Mouse (Mus musculus): Measurements from ENCODE around the gene Tmem108. TPM values are rescaled to one million over a fixed set of nuclear protein-coding genes. Genes with fewer than 3 reads are reported as not detected.

Gene Tmem108
- polyA plus RNA-seq, 2 experiments from 2014 or later, result 1.0 to 3.2 TPM

GRCm38 (mm10) chr9:103720021-103720420 is 41.6 kb downstream of the Tmem108 start:
- ATAC-seq, result no peak

DNA sequence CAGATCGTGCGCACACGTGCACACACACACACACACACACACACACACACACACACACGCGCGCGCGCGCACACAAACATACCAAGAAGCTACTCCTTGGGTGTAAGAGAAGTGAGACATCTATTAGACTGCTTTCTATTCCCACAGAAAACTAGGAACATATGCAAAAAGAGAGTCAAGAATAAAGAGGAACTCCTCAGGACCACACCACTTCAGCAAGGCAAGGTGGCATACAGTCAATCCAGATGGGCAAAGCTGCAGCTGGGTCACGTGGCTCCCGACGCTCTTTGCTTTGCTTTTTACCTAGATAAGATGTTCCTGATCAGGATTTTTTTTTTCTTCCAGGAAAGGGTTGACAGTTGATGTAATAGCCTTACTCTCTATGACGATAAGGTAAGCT is 45.6 kb downstream of the Tmem108 start:
- ATAC-seq, result no peak

GRCm38 (mm10) chr9:103715352-103715751 is 46.3 kb downstream of the Tmem108 start:
- no peak for ATAC-seq

GRCm38 (mm10) chr9:103713230-103713629 is 48.4 kb downstream of the Tmem108 start:
- no peak for ATAC-seq

- no peak for ATAC-seq
Observed at GRCm38 (mm10) chr9:103712711-103713110, 48.9 kb downstream of the Tmem108 start.

DNA sequence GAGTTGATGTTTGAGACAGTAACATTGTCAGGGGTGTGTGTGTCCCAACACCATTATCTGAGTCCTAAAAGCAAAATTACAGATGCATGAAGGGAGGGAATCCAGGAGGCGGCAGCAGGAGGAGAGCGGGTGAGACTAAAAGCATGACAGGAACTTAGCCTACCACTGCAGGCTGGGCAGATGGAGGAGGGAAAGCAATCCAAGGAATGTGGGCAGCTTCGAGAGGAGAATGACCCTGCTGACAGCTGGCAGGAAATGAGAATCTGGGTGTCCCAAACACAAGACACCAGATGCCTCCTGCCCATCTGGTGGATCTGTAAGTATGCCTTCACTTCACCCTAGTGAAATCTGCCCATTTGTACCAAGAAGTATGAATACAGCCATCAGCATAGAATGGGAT is 51.9 kb downstream of the Tmem108 start:
- no peak for ATAC-seq

GRCm38 (mm10) chr9:103708514-103709173 is 53.0 kb downstream of the Tmem108 start:
- ATAC-seq, result peak; percentile 17

DNA sequence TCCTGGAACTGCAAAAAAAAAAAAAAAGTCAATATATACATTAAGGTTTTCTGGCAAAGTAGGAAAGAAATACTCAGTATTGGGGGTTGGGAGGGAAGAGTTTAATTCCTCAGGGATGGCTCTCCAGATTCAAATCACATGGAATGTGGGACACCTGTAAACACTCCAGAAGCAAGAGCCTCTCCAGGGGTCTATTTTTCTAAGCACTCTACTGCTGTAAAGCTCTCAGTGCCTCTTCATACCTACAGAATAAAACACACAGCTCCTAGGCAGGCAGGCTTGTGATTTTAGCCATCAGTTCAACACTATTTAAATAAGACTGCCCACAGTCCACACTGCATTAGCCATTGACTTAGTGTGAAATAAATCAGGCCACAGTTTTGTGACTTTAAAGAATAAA is 53.8 kb downstream of the Tmem108 start:
- no peak for ATAC-seq

DNA sequence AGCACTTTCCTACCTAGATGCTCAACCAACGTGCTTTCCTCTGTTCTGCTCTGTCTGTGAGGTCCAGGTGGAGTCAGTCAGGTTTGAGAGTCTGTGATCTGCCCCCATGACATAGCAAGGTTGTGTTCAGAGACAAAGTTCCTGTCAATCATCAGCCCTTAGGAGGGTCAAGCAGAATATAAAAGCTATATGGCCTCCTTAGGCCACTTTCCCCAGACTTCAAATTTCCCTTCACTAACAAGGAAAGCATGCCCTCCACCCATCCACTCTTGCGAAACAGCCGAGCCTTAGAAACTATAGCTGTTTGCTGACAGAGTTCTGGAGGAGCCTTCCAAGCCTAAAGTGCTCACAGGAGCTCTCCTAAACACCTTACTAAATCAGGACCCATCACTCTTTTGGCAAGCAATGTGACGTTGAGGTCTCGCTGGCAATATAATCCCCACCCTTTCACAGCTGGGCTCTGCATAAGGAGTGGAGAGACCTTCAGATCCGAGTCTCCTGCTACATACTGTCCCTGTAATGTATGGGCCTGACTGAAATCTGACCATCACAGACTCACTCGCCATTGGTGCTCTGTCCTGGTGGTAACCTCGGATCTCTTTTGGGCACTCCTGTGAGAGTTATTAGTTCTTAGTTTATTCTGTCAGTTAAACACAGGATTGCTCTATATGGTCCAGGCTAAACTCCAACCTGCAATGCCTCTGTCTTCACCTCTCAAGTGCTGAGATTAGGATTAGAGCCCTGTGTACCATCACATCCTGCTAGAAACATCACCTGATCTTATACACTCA is 54.4 kb downstream of the Tmem108 start:
- no peak for ATAC-seq

DNA sequence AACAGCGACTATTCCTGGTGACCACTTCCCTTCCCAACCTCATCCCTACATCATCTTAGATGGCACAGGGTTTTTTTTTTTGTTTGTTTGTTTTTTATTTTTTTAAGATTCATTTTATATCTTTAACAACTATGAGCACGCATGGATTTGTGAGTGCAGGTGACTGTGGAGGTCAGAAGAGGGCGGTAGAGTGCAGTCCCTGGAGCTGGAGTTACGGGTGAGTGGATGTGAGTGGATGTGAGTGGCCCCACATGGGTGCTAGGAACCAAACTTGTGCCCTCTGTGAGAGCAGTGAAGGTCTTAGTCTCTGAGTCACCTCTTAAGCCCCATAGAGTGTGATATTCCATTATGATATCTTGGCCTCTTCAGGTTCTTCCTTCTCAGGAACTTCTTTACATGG is 55.9 kb downstream of the Tmem108 start:
- no peak for ATAC-seq

GRCm38 (mm10) chr9:103703014-103703413 is 58.6 kb downstream of the Tmem108 start:
- no peak for ATAC-seq

DNA sequence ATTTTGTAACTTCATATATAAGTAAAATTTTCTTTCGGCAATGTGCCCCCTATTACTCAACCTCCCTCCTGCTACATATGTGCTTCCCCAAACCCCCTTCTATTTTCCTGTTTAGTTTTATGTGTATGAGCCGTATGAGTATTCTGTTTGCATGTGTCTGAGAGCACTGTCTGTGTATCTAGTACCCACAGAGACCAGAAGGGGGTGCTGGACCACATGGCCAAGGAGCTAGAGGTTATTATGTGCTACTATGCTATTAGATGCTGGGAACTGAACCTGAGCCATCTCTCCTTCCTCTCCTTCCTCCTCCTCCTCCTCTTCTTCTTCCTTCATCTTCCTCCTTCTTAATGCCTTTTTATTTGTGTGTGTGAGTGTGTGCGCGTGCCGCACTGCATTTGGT is 59.2 kb downstream of the Tmem108 start:
- ATAC-seq, result no peak

- no peak for ATAC-seq
Observed at GRCm38 (mm10) chr9:103701448-103701847, 60.2 kb downstream of the Tmem108 start.

GRCm38 (mm10) chr9:103700240-103700639 is 61.4 kb downstream of the Tmem108 start:
- ATAC-seq, result no peak

DNA sequence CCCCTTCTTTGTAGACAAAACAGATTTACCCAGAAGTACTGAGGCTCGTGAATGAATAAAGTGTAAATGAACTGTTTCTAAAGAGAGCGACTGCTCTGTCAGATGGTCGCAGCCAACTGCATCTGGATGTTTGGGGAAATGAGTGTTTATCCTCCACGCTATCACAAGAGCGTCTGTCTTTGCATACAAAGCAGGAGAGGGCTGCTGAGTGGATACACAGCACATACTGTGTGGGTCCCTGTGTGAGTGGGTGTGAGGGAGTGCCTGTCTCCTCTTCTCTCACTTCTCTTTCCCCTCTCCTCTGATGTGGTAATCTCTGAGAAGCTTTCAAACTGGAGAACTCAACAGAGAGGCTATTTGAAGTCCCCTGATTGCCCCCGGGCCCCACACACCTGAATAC is 64.7 kb downstream of the Tmem108 start:
- no peak for ATAC-seq

- ATAC-seq, result no peak
Observed at GRCm38 (mm10) chr9:103693826-103694225, 67.8 kb downstream of the Tmem108 start.

DNA sequence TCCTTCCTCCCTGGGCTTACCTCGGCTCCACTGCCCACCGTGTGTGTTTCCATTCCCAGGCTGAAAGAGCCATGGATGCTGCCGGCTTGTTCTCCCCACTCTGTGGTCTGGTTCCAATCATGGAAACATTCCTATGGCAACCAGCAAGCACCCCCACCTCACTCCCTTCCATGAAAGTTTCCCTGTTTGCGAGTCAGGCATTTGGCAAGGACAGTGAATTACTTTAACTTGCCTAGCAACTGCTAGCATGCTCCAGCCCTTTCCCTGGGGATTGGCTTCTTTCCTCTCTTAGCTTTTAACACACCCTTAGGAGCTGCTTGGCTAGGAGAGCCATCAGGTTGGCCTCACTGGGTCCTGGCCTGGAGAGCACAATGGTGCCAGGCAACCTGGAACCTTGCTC is 68.9 kb downstream of the Tmem108 start:
- ATAC-seq, result no peak

- ATAC-seq, result no peak
Observed at GRCm38 (mm10) chr9:103691847-103692246, 69.8 kb downstream of the Tmem108 start.

GRCm38 (mm10) chr9:103690446-103690845 is 71.2 kb downstream of the Tmem108 start:
- no peak for ATAC-seq

DNA sequence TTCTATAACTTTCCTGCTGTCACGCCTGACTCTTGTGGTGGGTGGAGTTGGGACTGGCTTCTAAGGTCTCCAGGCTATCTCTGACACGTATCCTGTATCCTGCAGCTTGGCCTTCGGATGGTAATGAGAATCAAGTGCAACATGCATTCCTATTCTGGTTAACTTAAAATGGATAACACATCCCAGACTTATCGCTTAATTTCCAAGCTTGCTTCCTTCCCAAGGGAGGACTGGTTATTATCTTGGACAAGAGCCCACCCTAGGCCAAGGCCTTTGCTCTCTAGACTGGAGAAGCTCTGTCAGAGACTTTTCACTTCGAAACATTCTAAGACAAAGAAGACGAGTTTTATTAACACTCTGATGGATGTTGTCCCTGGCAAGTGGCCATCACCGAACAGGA is 71.9 kb downstream of the Tmem108 start:
- ATAC-seq, result no peak

DNA sequence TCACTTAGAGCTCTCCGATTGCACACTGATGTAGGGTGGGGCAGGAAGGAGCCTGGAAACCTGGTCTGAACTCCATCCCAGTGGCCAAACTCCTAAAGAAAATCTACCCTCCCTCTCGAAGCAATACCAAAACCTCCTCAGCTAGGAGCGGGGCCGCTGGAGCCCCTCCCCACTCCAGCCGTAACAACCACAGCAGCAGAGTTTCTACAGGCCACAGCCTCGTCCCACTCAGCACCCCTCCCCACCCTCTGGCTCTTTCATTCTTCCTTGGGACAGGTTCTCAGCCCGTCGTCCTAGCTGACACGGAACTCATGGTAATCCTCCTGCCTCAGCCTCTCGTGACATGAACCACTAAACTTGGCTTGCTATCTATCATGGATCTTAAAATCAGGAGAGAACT is 72.6 kb downstream of the Tmem108 start:
- no peak for ATAC-seq

GRCm38 (mm10) chr9:103687130-103687529 is 74.5 kb downstream of the Tmem108 start:
- no peak for ATAC-seq

- no peak for ATAC-seq
Observed at GRCm38 (mm10) chr9:103681741-103682330, 79.8 kb downstream of the Tmem108 start.

DNA sequence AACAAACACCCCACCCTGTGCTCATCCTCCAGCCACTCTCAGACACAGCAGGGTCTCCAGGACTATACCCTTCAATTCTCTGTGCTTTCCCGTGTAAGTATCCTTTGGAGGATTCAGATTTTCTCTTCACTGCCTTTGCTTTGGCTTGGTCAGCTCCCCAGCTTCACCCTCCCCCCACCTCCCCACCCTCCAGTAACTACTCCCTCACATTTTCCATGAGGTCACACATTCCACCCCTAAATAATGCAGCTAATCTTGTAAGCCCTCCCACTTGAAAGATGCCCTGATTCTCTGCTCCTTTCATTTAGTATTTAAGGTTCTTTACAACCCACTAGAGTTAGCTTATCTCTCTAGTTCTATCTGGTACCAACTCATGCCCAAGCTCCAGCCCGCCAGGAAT is 82.4 kb downstream of the Tmem108 start:
- ATAC-seq, result no peak

Data from CD4-positive, CD25-positive, alpha-beta regulatory T cell, adult 4 months (primary cell).